Mouse (Mus musculus) urinary bladder, adult 2 months (tissue): Measurements from ENCODE around the gene Macf1. TPM values are rescaled to one million over a fixed set of nuclear protein-coding genes. Genes with fewer than 3 reads are reported as not detected.
"Not testable (repeated sequence)": the region's sequence is repeated elsewhere in the genome, so short reads cannot be mapped to it uniquely, and the experiment has no call there.

Experiments used
- DNase-seq: peaks from one replicate; pipeline ENCODE4 v3.0.0; 2022; ENCODE audit warnings: low spot score
- polyA plus RNA-seq: library from polyadenylated mRNA; depleted of rRNA; stranded (reverse); fragments of >200 nt; gene quantifications from 2 replicates; pipeline ENCODE4 v1.2.3, GENCODE M21; 2012

Gene Macf1
- polyA plus RNA-seq, 1 experiment, result 94.0 TPM

DNA sequence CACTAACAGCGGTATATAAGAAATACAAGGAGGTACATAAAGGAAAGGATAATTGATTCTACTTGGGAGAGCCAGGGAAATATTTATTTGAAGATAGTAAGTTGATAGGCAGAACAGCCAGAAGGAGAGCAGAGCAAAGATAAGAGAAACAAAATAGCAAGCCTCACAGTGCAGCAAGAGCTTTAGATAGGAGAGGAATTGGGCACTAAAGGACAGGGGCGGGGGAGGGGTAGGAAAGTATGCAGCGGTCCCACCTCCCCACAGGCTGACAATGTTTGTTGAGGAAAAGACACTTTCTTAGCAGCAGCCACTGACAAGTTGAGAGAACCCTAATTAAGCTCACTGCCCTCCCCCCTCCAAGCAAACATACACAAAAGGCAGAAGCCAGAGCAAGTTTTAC is 131.5 kb downstream of the Macf1 start:
- DNase-seq, result no peak

DNA sequence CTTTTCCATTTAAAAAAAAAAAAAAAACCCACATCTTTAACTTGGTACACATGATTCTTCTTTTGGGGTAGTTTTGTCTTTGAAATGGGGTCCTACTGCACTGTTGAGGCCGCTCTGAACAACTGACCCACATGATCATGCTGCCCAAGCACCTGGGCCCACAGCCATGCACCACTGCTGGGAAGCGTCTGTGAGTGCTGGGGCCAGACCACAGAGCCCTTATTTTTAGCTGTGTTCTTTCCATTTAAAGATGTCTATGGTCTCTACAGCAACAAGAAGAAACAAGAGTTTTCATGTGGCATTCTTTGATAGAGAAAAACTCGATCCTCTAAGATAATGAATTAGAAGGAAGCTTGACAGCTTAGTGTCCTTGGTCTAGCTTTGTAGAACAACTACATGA is 135.8 kb downstream of the Macf1 start:
- DNase-seq, result no peak

DNA sequence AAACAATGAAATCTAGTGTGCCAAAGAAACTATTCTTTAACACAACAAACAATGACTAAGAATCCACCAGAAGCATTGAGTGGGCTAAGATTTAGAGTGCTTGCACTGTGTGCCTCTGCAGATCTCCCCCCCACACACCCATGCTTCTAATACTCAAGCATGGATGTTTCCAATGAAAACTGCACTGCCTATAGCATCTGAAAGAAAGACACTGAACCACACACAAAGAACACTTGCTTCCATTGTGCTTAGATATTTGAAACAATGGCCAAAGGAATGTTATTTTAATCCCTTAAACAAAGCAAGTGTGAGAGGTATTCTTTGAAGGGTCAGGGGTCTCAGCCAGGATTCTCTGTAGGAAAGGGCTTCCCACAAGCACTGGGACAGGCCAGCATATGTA is 140.5 kb downstream of the Macf1 start:
- DNase-seq, result no peak

DNA sequence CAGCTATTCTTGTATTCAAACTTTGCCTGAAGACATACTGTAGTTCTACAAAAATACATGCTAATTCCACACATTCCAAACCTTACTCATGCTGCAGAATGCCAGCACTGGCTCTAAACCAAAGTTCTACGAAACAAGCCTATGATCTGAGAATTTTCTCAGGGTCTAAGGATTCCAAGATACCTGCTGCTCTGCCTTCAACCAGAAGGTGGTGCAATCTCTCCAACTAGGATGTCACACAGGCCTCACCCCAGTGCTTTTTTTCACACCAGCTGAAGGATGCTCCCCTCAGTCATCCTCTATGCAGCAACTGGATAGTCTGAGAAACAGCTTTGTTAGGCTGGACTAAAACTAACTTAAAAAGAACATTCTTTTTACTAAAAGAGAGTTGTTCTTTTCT is 148.9 kb downstream of the Macf1 start:
- no peak for DNase-seq

DNA sequence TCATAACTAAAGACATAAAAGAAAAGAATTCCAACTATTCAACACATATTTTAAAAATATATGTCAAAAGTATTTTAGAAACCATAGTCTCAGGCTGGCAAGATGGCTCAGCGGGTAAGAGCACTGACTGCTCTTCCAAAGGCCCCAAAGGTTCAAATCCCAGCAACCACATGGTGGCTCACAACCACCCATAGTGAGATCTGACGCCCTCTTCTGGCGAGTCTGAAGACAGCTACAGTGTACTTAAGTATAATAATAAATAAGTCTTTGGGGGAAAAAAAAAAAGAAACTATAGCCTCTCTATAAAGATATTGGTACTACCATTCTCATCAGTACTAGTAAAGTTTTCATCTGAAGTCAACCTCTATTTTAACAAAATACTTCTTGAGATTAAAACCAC is 152.2 kb downstream of the Macf1 start:
- DNase-seq, result no peak

DNA sequence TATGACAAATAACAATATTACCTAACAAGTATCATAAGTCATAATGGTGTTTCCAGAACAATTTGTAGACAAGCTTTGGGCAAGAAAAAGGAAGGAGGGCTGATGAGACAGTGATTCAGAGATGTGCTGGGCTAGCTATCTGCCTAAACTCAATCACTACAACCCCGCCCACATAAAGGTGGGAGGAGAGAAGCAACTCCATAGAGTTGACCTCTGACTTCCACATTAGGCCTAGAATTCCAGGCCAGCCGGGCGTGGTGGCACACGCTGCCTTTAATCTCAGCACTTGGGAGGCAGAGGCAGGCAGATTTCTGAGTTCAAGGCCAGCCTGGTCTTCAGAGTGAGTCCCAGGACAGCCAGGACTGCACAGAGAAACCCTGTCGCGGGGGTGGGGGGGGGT is 153.2 kb downstream of the Macf1 start:
- no peak for DNase-seq

DNA sequence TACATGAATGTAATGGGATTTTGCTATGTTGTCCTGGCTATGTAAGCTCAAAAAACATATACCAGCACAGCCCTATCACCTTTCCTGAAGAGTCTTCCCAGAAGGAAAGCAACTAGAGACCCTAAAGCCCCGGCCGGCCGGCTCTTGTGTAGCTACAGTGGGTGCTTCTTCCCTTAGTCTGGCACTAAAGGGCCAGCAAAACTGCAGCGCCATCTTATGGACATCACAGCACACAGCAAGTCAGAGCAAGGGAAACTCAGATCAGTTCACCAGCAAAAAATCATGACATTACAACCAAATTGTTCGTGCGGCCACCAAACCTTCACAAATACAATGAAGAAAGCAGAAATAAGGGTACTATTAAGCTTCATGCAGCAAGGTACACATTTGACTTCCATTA is 154.9 kb downstream of the Macf1 start:
- no peak for DNase-seq

DNA sequence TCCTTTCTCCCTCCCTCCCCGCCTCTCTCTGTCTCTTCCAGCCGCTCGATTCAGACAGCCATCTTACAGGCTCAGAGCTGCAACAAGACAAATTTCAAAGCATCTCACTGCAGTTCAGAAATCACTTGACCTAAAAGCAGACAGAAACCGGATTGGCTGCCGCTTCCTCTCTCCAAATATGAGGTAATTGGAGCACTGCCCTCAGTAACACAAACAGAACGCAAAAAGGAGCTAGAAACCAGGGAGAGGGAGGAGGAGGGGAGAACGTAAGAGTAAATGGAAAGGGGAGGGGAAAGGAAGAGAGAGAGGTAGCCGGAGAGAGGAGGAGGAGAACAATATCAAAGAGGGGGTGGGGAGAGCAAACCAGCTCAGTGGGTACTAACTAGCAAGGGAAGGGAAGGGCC is 156.6 kb downstream of the Macf1 start:
- DNase-seq, result no peak

DNA sequence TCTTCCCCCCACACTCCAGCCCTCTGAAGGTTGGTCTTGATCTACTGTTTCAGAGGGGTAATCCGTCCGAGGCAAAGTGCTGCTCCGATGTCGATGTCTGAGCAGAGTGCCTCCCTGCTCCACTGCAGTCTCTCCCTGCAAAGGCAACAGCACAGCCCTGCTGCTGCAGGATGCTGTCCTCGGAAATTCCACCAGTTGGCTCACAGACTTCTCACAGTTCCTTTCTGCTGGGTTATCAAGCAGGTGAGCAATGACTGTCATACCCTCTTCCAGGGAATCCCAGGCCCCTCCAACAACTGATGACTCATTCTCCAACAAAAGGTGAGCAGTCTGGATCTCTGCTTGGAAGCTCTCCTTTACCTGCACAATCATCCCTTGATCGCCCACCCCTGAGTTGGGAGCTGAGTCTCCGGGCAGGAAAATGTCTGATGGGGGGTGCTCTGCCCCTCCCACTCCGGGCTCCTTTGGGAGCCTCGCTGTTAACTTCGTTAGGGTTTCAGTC is 157.3 kb downstream of the Macf1 start:
- DNase-seq, result no peak

DNA sequence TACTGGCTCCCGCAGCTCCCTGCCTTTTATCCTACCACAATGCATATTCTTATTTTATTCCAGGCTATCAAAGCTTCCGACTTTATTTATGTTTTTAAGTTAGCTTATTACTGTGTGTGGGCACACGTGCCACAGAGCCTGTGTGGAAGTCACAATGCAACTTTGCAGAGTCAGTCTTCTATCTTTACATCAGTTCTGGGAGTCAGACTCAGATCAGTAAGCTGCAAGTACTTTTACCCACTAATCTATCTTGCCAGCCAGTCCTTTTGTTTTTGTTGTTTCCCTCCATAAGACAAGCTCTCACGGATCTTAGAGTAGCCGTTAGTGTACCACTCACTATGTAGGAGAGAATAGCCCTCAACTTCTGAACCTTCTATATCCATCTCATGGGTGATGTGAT is 159.4 kb downstream of the Macf1 start:
- no peak for DNase-seq

DNA sequence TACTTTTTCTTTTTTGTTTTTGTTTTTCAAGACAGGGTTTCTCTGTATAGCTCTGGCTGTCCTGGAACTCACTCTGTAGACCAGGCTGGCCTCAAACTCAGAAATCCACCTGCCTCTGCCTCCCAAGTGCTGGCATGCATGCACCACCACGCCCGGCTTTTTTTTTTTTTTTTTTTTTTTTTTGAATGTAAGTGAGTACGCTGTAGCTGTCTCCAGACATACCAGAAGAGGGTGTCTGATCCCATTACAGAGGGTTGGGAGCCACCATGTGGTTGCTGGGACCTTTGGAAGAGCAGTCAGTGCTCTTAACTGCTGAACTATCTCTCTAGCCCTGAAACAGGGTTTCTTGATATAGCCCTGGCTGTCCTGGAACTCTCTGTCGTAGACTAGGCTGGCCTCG is 164.0 kb downstream of the Macf1 start:
- DNase-seq, result not testable (repeated sequence)

DNA sequence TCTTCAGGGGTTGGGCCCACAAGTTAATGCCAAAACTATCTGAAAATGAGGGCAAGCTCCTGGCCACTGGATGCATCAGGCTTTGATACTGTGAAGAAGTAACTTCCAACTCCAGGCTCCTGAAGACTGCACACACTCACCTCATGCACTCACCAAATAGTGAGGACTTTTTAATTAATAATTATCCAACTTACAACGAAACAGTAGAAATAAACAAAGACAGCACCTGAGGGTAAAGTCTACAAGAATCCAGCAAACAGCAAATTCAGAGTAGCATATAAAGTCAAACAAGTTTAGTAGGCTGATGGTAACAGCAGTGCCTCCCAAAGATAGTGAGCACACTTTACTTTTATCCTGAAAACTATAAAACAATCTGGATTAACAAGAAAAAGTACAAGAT is 168.5 kb downstream of the Macf1 start:
- no peak for DNase-seq

DNA sequence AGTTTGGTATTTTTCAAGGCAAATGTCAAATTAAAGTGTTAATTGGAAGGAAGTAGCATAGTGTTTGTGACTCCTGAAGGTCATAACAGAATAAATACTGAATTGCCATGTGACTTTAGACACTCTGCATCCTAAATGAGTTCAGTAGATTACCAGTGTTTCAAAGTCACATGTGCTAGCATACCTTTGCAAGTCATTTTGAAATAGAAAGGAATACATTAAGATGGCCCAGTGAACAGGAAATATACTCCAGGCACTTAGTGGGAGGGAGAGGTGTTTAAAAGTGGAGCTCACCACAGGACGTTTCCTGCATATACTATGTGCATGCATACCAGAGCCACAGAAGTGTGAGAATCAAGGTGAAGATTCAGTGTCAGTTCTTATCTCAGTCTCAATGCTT is 174.0 kb downstream of the Macf1 start:
- DNase-seq, result no peak

DNA sequence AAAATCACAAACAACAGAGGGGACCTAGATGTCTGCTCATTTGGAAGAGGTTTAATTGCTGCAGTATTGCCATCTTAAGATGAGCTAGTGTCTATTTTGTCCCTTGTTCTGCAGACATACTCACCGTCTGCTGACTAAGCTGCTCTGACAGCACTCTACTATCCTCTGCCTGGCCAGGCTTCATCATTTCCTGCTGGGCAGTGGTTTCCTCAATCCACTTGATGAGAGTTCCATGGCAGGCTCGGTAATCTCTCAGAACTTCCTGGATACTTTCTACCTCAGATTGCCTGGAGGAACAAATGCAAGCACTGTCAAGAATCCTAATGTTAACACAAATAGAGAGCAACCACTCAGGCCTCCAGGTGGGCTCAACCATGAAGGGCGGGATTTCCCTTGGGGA is 195.1 kb downstream of the Macf1 start:
- DNase-seq, result no peak

DNA sequence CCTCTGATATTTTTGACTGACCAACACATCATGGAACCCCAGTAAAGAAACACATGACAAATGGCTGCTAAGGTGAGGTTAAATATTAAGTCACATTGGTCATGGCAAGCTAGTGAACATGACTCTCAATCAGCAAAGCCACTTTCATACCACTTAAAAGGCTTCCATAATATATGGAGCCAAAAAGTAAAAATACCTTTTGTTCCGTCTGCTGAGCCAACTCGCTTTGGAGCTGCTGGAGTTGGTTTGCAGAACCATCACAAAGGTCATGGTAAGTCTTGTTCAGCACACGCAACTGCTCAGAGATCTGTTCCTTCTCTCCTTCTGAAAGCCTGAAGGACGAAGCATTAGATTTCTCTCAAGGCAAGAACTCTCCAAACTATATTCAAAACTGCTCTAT is 204.2 kb downstream of the Macf1 start:
- DNase-seq, result no peak

DNA sequence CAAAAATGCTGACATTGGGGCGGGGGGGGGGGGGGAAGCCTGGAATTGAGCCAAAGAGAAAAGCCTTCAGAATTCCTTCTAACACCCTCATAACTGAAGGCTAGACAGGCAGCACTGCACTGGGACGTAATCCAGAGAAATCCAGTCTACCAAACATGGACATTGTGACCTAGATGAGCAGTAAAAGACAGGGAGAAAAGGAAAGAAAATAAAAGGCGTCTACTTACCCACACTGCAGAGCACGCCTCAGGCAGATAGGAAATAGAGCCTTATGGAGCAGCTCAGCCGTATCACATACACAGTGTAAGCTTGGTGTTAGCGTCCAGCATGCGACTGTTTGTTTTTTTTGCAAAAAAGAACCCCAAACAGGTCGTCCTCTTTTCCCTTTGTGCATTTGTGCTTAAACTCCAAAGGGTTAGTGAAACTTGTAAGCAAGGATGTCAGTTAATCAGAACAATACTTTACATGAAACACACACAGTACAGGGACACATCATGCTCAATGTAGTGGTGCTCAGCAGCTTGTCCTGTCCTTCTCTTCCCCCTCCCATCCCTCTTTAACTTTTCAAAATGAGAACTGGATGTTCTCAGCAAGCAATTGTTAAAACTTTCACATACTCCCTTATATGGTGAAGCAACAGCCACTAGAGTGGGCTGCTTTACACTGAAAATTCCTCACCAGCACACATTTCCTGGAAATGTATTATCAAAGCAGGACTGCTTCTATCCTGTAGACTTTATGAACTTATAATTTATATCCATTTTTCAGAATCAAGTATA is 205.3 kb downstream of the Macf1 start:
- no peak for DNase-seq

DNA sequence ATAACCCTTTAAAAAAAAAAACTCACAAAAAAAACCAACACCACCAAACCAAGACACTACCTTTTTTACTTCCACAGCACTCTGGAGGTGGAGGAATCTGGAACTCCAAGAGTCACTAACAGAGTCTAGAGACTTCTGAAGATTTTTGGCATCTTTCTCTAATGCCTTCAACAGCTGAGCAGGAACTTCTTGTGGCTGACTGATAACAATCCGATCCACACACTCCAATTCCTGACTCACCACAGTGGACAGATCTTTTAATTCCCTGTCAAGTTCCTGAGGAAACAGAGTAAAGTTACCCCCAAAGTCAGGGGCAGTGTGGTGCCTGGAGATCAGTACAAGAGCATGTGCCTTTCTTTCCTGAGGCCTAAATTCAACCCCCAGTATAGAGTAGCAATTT is 218.4 kb downstream of the Macf1 start:
- no peak for DNase-seq

DNA sequence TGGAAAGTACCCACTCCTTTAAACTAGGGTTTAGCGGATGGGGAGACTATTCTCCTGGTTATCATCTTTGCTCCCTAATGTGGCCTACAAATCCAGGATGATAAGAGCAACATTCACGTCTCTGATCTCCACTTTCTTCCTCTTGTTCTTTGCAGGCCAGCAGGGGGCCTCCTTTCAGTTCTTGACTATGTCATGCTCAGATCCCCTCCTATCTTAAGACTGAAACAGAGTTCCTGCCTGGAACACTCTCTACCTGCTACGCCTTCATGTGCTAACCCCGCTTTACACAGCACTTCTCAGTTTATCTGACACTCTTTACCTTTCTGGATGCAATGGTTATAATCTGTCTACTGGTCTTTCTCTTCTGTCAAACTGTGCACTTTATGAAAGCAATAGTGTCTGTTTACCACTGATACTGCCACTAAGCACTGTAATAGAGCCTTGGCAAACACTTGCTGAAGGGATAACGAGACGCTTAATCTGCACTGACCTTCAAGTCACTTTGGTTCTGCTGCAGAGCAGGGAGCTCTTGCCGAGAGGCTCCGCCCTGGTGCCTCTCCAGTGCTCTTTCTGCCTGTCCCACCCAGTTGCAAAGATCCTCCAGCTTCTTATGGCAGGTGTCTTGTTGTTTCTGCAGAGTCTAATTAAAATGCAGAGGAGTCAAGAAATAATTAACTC is 223.4 kb downstream of the Macf1 start:
- DNase-seq, result no peak

DNA sequence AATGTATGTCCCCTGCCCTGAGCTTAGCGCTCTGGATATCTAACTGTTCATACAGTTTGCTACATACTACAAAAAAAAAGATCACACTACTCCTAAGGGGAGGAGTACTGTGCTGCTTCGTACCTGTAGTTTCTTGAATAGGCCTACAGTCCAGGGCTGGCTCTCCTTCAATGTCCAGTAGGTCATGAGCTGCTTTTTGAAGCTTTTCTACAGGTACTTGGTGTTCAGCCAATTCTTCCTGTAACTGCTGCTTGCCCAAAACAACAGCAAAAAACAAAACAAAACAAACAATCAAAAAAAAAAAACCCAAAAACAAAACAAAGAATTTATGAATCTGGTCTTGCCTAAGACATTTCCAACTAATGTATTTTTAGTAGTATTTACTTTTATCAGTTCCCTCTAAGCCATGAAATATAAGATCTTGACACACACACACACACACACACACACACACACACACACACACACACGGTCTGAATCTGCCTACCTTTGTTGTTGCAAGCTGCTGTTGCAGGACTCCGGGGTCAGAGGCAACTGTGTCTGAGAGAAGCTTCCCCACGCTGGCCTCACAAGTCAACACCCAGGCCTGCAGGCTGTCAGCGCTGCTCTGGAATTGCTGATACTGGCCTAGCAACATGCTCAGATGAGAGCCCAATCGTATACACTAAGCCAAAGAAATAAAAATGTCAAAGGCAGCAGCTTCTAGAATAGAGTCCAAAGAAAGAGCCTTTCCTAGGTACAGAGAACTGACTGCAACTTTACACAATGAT is 229.1 kb downstream of the Macf1 start:
- no peak for DNase-seq

DNA sequence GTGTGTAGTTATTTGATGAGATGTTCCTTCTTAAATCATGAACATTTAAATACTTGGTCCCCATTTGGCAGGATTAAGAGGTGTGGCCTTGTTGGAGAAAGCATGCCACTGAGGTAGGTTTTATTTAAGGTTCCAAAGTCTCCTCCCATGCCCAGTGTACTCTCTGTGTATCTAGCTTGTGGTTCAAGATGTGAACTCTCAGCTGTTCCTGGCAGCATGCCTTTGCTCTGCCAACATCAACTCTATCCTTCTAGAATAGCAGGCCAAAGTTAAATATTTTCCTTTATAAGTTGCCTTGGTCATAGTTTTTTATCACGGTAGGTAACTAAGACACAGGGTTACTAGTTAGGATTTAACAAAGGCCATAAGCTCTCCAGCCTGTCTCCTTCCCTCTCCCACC is 230.4 kb downstream of the Macf1 start:
- no peak for DNase-seq

DNA sequence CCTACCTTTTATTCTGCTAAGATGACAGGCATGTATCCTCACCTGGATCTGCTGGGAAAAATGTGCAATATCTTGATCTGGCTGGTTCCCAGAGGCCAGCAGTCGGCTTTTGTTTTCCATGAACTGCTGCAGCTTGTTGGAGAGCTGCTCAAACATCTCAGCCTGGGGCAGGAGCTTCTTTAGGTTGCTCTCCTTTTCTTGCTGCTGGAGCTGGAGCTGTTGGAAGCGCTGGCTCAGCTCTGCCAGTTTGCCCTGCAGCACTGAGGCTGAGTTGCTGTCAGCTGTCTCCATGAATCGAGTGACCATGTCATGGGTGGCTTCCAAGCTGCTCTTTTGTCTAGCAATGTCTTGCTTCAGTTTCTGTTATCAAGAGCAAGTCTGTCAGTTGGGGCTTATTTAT is 232.2 kb downstream of the Macf1 start:
- DNase-seq, result no peak

DNA sequence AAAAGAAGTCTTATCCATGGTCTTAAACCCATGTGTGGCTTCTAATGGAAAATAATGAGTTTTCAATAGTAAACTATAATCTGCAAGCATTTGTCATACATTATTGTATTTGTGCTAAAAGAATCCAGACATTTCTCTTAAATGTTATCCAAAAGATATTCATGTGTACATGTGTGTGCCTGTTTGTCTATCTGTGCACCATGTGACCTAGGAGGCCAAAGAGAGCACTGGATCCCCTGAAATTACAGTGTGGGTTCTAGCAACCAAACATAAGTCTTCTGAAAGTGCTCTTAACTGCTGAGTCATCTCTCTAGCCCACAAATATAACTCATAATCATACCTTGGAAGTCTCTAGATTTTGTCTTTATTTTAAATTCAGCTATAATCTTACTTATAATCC is 234.9 kb downstream of the Macf1 start:
- no peak for DNase-seq

DNA sequence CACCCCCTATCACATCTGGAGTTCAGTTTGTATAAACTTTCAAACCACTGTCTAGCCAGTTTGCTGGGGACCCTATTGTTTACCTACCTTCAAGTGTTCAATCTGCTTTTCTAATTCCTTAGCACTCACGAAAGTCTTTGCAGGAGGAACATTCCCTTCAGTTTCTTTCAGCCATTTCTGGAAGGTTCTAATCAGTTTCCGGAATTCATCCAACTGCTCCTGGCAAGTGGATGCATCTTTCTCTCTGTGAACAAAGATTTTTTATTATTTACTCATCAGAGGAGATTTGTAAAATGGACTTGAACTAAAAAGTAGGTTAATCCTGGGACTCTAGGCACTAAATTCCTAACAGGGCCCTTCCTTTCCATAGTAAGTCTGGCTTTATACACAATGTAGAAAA is 236.1 kb downstream of the Macf1 start:
- no peak for DNase-seq
